Mouse (Mus musculus): Measurements from ENCODE around the gene Commd1.

Commd1 gene

DNA sequence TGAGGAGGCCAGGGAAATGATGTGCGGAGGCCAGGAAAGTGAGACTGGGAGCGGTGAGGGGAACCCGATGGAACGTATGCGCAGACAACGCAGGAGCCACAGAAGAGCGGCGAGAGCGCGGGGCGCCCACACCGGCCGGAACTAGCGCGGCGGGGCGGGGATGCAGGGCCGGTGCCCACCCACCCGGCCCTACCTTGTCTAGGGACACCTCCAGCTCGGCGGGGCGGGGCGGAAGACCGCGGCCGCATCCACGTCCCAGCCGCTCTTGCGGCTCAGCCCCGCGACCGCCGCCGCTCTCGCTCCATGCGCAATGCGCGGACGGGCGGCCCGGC, 122.9 kb downstream of the Commd1 start:
- DNase-seq (ENCODE audit: low read depth), result no peak

DNA sequence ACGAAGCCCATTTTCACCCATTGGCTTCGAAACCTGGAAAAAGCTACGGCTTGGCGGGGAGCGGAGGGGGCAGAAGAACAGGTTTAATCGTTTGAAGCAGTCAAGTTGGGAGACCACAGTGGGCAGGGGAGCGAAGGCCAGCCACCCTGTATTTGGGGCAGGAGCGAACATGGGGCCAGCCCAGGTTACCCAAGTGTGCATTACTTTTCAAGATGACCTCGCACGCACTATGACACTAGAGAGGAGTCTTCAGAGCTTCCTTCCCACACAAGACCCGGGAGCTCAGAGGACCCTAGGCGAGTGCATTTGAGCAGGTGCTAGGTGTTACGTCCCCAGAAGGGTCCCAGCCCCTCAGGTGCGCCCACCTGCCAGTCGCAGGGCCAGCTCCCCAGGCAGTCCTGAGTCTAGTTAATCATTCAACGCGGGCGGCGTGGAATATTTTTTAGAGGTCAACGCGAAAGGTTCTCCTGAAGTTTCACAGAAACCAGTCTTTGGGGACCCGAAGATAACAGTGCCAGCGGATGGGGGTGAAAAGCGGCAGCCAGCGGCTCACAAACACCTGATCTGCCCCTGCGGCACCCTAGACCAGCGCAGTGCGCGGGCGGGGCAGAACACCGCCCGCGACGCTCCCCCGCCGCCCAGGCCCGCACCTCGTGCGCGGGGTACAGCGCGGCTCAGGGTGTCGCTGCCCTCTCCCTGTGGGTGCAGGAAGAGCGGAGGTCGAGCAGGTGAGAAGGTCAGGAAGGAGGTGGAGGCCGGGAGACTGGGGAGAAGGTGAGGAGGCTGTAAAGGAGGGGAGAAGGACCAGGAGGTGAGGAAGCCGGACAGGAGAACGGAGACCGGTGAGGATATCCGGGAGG, 123.5 kb downstream of the Commd1 start:
- peak; percentile 74 for DNase-seq (ENCODE audit: low read depth)

DNA sequence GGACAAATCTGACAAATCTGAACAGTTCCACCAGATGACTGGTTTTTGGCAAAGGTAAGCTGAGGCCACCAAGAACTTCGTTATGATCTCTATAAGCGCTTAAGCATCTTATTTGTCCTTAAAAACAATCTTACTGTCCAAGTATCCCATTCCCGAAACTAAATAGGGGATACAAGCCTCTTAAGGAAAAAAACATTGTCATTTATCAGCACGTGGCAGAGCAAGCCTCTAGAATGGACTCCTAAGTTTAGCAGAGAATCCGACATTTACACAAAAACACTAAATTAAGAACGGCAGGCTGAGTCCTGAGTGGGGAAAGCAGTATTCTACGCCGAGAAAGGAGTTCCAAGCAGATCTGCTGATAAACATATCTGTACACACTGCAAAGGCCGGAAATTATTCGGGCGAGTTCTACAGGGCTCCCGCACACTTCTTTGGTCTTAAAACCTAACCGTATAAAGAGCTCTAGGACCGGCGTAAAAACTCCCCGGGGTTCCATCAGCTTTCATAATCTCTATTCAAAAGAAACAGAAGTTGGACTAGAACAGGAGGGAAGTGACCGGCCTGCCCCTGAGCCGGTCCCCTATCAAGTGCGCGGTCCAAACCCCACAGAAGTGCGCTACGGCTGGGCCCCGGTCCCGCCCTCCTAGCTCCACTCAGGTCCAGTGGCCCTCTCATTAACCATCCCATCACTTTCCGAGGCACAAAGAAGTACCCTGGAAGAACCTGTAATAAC, 124.3 kb downstream of the Commd1 start:
- DNase-seq (ENCODE audit: low read depth), result peak; percentile 76

DNA sequence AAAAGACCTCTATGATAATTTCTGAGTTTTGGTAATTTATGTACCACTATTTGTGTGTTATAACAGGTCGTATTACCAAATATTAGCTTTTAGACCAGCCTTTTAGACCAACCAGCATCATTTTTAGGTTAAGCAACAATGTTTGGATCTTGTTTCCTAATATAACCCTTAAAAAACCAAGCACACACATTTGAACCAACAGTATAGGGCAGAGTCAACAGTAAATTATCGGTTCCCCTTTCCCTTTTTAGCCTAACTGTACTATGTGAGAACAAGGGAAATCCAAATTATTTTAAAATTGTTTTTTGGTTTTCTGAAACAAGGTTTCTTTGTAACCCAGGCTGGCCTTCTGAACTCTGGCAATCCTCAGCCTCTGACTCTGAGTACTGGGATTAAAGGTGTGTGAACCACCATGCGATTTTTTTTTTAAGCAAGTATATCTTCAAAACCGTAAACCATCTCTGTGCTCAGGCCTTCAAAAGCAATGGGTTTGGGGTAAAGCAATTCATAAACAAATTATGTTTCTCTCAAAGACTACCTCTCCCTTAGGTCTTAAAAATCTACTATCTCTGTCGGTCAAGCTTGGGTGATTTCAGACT, 125.0 kb downstream of the Commd1 start:
- peak; percentile 54 for DNase-seq (ENCODE audit: low read depth)

DNA sequence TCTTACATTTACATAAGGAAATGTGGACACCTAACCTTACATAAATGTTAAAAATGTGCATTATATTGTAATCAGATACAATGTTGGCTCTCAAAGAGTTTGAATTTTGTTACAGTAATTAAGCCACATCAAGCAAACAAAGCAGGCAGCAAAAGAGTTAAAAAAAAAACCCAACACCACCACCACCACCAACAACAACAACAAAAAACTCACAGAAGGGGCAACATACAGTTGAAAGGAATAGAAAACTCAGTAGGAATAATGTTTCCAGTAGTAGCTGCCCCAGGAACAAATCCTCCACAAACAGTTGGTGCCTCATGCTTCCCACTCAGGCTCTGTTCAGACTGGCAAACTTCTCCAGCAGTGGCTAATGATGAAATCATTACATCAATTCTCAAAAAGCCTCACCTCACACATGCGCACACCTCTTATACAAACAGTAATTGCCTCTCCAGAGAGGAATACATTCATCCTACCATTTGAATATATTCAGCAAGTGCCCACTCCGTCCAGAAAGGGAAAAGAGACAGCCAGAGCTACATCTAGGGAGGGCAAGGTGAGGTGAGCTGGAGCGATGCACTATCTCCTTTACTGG, 125.7 kb downstream of the Commd1 start:
- DNase-seq (ENCODE audit: low read depth), result peak; percentile 61

DNA sequence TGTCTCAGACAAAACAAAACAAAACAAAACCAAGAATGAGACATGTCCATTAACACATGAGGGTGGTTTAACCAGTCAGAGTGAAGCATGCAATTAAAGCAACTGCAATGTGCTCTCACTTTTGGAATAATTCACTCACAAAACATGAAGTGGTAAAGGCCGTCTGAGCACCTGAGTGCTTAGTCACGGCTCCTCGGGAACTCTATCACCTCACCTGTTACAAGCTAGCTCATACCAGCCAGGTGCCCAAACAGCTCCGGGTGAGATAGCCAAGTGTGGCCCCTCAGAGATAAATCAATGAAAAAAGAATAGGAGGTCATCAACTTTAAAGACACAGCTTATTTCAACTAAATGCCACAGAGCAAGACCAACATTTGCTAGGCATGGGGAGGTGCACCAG, 127.6 kb downstream of the Commd1 start:
- DNase-seq (ENCODE audit: low read depth), result peak; percentile 61

DNA sequence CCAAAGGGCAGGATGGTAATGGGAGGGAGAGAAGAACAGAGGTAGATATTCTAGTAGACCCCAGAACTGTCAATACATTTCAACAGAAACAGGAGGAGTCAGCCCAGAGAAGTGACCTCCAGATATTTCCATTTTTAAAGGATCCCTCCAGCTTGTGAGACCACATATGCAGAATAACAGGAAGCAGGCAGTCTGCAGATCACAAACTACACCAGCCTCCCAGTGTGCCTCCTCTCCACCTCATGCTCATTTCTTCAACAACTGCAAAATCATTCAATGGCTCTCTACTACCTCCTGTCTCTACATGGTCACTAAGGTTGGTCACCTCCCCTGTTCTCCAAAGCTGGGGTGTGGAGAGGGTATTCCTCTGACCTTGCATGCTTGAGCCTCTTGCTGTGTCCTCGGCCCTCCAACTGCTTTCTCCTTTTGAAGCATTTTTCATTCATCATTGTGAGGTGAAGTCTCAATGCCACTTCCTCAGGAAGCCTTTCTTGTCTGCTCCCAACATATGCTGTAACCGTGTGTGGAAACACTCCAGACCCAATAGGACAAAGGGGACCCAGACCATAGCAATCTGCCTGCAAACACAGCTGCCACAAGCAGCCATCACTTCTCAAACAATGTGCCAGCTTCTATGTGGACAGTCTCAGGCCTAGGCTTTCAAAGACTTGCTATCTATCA, 128.6 kb downstream of the Commd1 start:
- peak; percentile 72 for DNase-seq (ENCODE audit: low read depth)

DNA sequence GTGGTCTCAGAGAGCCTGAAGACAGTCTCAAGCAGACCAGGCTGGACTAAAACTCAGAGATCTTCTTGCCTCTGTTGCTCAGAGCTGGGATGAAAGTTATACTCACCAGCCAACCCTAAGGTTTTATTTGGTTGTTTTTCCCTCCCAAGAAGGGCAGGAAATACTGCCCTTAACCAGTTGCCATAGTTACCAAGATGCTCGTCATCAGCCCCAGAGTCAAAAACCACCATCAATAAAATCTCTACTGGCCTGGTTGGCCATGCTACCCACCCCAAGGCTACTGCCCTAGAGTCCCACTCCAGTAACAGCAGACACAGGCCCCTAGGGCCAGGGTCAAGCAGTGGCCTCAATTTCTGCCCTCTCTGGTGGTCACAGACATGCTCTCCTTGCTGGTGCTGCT, 129.7 kb downstream of the Commd1 start:
- peak; percentile 90 for DNase-seq (ENCODE audit: low read depth)

DNA sequence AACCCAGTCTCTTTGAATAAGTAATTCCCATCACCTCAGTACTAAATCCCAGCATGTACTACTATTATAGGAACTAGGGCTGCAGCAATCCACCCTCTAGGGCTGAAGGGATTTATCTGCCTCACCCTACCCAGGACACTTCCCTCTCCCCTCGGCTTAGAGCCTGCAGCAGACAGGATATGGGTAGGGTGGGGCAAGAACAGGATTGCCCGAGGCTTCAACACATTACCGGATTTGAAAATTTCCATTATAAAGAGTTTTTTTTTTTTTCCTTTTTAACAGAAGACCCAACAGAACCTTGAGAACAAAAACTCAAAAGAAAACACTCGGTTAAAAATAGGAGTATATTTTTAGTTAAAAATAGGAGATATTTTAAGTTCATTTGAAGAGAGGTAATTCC, 130.8 kb downstream of the Commd1 start:
- DNase-seq (ENCODE audit: low read depth), result peak; percentile 78

DNA sequence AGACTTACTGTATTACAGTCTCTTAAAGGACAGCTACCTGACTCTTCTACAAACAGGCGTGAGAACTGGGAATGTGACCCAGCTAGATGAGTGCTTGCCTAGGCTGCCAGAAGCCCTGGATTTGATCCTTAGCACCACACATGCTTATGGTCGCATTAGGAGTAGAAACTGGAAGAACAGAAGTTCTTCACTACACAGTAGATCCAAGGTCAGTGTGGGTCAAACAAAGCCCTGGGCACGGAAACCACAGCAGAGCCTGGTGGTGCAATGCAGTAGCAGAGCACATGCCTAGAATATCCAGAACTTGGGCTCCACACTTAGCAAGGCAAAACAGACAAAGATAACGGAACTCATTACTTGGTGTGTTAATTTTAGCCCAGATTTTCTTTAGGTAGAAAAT, 132.1 kb downstream of the Commd1 start:
- DNase-seq (ENCODE audit: low read depth), result no peak

DNA sequence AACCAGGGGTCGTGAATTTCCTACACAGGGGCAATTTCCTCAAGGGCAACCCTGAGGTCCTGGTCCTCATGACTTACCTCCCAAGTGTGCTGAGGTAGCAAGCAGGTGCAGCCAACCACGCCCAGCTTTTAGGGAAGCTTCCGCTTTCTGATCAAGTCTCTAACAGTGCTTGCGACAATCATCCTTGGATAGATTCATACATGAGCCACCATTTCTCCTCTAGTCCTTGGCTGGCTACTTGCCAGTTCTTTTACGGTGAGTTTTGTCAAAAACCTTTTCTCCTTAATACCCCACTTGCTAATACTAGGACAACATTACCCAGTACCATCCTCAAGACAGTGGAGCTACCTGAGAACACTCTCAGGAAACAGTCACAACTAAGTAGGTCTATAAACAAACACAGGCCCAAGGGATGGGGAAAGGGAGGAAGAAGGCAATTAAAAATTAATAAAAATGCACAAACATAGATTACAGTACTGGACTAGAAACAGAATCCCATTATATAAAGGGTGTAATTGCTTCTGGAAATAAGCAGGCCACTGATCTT, 133.5 kb downstream of the Commd1 start:
- DNase-seq (ENCODE audit: low read depth), result peak; percentile 59

DNA sequence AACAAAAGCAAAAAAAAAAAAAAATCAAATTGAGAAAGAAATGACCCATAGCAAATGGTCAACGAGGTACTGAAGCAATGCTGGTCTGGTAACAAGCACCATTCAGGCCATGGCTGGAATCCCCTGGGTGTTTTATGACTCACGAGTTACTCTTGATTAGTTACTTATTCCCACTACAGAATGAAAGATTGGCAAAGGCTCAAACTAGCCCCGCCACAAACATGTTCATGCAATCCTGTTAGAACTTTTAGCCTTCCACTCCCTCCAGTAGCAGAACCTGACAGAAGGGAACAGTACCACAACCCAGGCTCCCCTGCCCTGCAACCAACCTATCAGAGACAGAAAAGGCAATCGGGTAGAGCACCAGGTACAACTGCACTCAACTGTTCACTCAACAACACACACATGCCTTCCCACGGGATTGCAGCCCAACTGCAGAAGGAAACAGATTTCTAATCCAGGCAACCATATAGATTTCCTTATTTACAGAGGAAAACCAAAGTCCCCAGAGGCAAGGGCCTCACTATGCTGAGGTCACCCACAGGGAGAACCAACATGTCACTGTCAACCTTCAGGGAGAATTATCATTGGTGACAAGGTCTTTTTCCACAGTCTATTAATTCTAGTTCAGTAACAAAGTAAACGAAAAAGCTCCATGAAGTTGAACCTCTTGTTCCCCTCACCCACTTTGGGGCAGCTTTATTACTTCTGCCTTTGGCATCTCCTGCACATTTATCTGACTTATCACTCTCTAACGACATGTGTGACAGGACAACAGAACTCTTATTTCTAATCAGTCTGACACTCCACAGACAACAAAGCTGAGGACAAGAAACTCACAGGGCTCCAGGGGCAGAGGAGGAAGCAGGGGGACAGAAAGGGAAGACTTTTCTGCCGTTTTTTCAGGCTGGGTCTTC, 134.2 kb downstream of the Commd1 start:
- peak; percentile 46 for DNase-seq (ENCODE audit: low read depth)

DNA sequence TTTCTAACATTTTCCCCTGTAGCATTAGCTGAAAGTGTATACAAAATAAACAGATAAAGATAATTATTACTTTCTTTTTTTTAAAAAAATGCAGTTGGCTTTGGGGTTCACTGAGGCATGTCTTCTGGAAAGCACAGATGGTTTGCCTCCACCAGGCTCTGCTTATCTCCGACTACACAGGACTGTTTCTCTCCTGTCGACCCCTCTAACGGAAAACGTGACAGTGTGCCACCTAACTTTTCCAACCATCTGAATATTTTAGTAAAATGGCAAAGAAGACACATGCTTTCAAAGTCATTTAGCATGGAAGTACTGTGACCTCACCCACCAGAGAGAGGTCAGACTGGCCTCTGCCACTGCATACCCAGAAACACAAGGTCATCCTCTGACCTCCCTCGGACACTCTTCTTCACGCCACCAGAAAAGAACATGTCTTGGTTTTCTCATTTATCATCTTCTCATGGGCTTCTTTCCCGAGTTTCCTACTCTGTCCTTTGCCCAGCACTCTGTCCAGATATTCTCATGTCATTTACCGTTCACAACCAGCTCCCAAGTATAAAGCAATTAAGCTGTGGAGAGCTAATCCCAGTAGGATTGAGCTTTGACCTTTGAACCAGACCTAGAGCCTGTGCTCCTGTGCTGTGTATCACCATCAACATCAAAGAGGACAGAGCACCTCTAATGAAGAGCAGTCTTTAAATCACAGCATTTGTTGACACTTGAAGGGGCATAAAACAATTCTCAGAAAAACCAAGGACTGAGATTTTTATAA, 135.0 kb downstream of the Commd1 start:
- peak; percentile 51 for DNase-seq (ENCODE audit: low read depth)
